Mouse (Mus musculus) left cerebral cortex, adult 8-10 months (tissue): ENCODE measurements around the gene Cypt4. TPM values are rescaled to one million over a fixed set of nuclear protein-coding genes. Genes with fewer than 3 reads are reported as not detected.
"Not testable (repeated sequence)": the region's sequence is repeated elsewhere in the genome, so short reads cannot be mapped to it uniquely, and the experiment has no call there.

Experiments used
- DNase-seq, 2 experiments: peaks; one replicate each; pipeline ENCODE4 v3.0.0; 2022; ENCODE audit warnings: low spot score in 2 of 2
- total RNA-seq, 4 experiments: library from RNA; stranded (reverse); gene quantifications; 2 replicates each; pipeline ENCODE4 v1.2.4; 2022

Cypt4 gene
- total RNA-seq = not detected

GRCm38 (mm10) chr9:24624896-24625295, at the start of gene Cypt4:
Gene Cypt4, plus strand, starts transcription at chr9:24625196.
- no peak for DNase-seq

GRCm38 (mm10) chr9:24637341-24637740, 12.3 kb downstream of the Cypt4 start:
- not testable (repeated sequence) for DNase-seq

Other genes starting within 250 kb of the Cypt4 start
- gene Dpy19l1, start 122.1 kb upstream of the Cypt4 start, total RNA-seq = 10 to 100 TPM; 80.2 to 89.8 (median 88.1) TPM
- gene Dpy19l2, start 71.1 kb downstream of the Cypt4 start, total RNA-seq = under 1 TPM; 0.21 to 0.43 (median 0.34) TPM
- under 1 TPM in 1 of 4 experiments, not detected in 3; 0.02 TPM for gene Tbx20, start 149.1 kb downstream of the Cypt4 start, total RNA-seq